Mouse (Mus musculus): ENCODE results near the gene Tnfaip6. TPM values are rescaled to one million over a fixed set of nuclear protein-coding genes. Genes with fewer than 3 reads are reported as not detected.

The Tnfaip6 gene
- polyA plus RNA-seq, 1 experiment from 2014 or later: 4.8 TPM

- H3K9ac ChIP-seq (ENCODE audit: low read length): no peak overlapping the region
- H3K27ac ChIP-seq (ENCODE audit: low read length): no peak overlapping the region
- H3K4me1 ChIP-seq (ENCODE audit: control insufficient read depth, insufficient read depth, low read length): no peaks in the 10 kb centered on the region
- no peak for ATAC-seq (ENCODE audit: insufficient read depth, low FRiP score)
- no peak overlapping the region for H3K4me3 ChIP-seq (replicated peaks; ENCODE audit: low read length)
- H3K4me2 ChIP-seq (ENCODE audit: low read depth, low read length): no peak overlapping the region
- no peaks in the 10 kb centered on the region for H3K27me3 ChIP-seq (ENCODE audit: control insufficient read depth, insufficient read depth, low read length)
- no peaks in the 10 kb centered on the region for H3K9me3 ChIP-seq (replicated peaks; ENCODE audit: control insufficient read depth, low read length)
- no peaks in the 10 kb centered on the region for H3K36me3 ChIP-seq (ENCODE audit: control insufficient read depth, insufficient read depth, low read length)
- WGBS: 72% methylated on average over 5 of the region's 5 CpGs
Observed at GRCm38 (mm10) chr2:52042714-52043113, 4.9 kb downstream of the Tnfaip6 start.

- Histone ChIP-seq H3K9me3 (replicated peaks; ENCODE audit: control insufficient read depth, low read length) (no peaks in the 10 kb centered on the region), H3K27me3 (ENCODE audit: control insufficient read depth, insufficient read depth, low read length) (no peaks in the 10 kb centered on the region), H3K9ac (ENCODE audit: low read length) (no peak overlapping the region), H3K36me3 (ENCODE audit: control insufficient read depth, insufficient read depth, low read length) (no peaks in the 10 kb centered on the region), H3K4me3 (replicated peaks; ENCODE audit: low read length) (no peak overlapping the region), H3K4me1 (ENCODE audit: control insufficient read depth, insufficient read depth, low read length) (no peaks in the 10 kb centered on the region), H3K27ac (ENCODE audit: low read length) (no peak overlapping the region), H3K4me2 (ENCODE audit: low read depth, low read length) (no peak overlapping the region)
- WGBS: 89% methylated on average over 11 of the region's 11 CpGs
- ATAC-seq (ENCODE audit: insufficient read depth, low FRiP score): no peak
Observed at GRCm38 (mm10) chr2:52043485-52043884, 5.7 kb downstream of the Tnfaip6 start.

- no peak overlapping the region for H3K4me3 ChIP-seq (replicated peaks; ENCODE audit: low read length)
- H3K27ac ChIP-seq (ENCODE audit: low read length): no peak overlapping the region
- no peaks in the 10 kb centered on the region for H3K9me3 ChIP-seq (replicated peaks; ENCODE audit: control insufficient read depth, low read length)
- no peak overlapping the region for H3K4me2 ChIP-seq (ENCODE audit: low read depth, low read length)
- WGBS: 74% methylated on average over 5 of the region's 5 CpGs
- H3K27me3 ChIP-seq (ENCODE audit: control insufficient read depth, insufficient read depth, low read length): no peaks in the 10 kb centered on the region
- no peaks in the 10 kb centered on the region for H3K36me3 ChIP-seq (ENCODE audit: control insufficient read depth, insufficient read depth, low read length)
- ATAC-seq (ENCODE audit: insufficient read depth, low FRiP score): no peak
- no peaks in the 10 kb centered on the region for H3K4me1 ChIP-seq (ENCODE audit: control insufficient read depth, insufficient read depth, low read length)
- H3K9ac ChIP-seq (ENCODE audit: low read length): no peak overlapping the region
Observed at GRCm38 (mm10) chr2:52046032-52046431, 8.2 kb downstream of the Tnfaip6 start.

GRCm38 (mm10) chr2:52050823-52051222 is 13.0 kb downstream of the Tnfaip6 start:
- H3K4me3 ChIP-seq (replicated peaks; ENCODE audit: low read length): no peak overlapping the region
- H3K9me3 ChIP-seq (replicated peaks; ENCODE audit: control insufficient read depth, low read length): no peaks in the 10 kb centered on the region
- H3K27ac ChIP-seq (ENCODE audit: low read length): no peak overlapping the region
- H3K9ac ChIP-seq (ENCODE audit: low read length): no peak overlapping the region
- H3K27me3 ChIP-seq (ENCODE audit: control insufficient read depth, insufficient read depth, low read length): no peaks in the 10 kb centered on the region
- ATAC-seq (ENCODE audit: insufficient read depth, low FRiP score): no peak
- WGBS: 85% methylated on average over 11 of the region's 11 CpGs
- H3K4me1 ChIP-seq (ENCODE audit: control insufficient read depth, insufficient read depth, low read length): no peaks in the 10 kb centered on the region
- no peaks in the 10 kb centered on the region for H3K36me3 ChIP-seq (ENCODE audit: control insufficient read depth, insufficient read depth, low read length)
- H3K4me2 ChIP-seq (ENCODE audit: low read depth, low read length): no peak overlapping the region

GRCm38 (mm10) chr2:52052335-52052734 is 14.5 kb downstream of the Tnfaip6 start:
- no peaks in the 10 kb centered on the region for H3K4me1 ChIP-seq (ENCODE audit: control insufficient read depth, insufficient read depth, low read length)
- H3K9ac ChIP-seq (ENCODE audit: low read length): no peak overlapping the region
- no peaks in the 10 kb centered on the region for H3K36me3 ChIP-seq (ENCODE audit: control insufficient read depth, insufficient read depth, low read length)
- H3K9me3 ChIP-seq (replicated peaks; ENCODE audit: control insufficient read depth, low read length): no peaks in the 10 kb centered on the region
- H3K27ac ChIP-seq (ENCODE audit: low read length): no peak overlapping the region
- 85% methylated on average over 4 of the region's 4 CpGs for WGBS
- no peaks in the 10 kb centered on the region for H3K27me3 ChIP-seq (ENCODE audit: control insufficient read depth, insufficient read depth, low read length)
- H3K4me3 ChIP-seq (replicated peaks; ENCODE audit: low read length): no peak overlapping the region
- no peak overlapping the region for H3K4me2 ChIP-seq (ENCODE audit: low read depth, low read length)
- no peak for ATAC-seq (ENCODE audit: insufficient read depth, low FRiP score)

GRCm38 (mm10) chr2:52053502-52053901 is 15.7 kb downstream of the Tnfaip6 start:
- H3K36me3 ChIP-seq (ENCODE audit: control insufficient read depth, insufficient read depth, low read length): no peaks in the 10 kb centered on the region
- no peak overlapping the region for H3K9ac ChIP-seq (ENCODE audit: low read length)
- no peak overlapping the region for H3K4me3 ChIP-seq (replicated peaks; ENCODE audit: low read length)
- 39% methylated on average over 5 of the region's 5 CpGs for WGBS
- H3K9me3 ChIP-seq (replicated peaks; ENCODE audit: control insufficient read depth, low read length): no peaks in the 10 kb centered on the region
- H3K4me2 ChIP-seq (ENCODE audit: low read depth, low read length): no peak overlapping the region
- no peak for ATAC-seq (ENCODE audit: insufficient read depth, low FRiP score)
- no peaks in the 10 kb centered on the region for H3K4me1 ChIP-seq (ENCODE audit: control insufficient read depth, insufficient read depth, low read length)
- no peak overlapping the region for H3K27ac ChIP-seq (ENCODE audit: low read length)
- H3K27me3 ChIP-seq (ENCODE audit: control insufficient read depth, insufficient read depth, low read length): no peaks in the 10 kb centered on the region

GRCm38 (mm10) chr2:52055616-52056015 is 17.8 kb downstream of the Tnfaip6 start:
- no peak overlapping the region for H3K4me3 ChIP-seq (replicated peaks; ENCODE audit: low read length)
- no peaks in the 10 kb centered on the region for H3K9me3 ChIP-seq (replicated peaks; ENCODE audit: control insufficient read depth, low read length)
- no peaks in the 10 kb centered on the region for H3K27me3 ChIP-seq (ENCODE audit: control insufficient read depth, insufficient read depth, low read length)
- no peak overlapping the region for H3K4me2 ChIP-seq (ENCODE audit: low read depth, low read length)
- no peak for ATAC-seq (ENCODE audit: insufficient read depth, low FRiP score)
- no peaks in the 10 kb centered on the region for H3K36me3 ChIP-seq (ENCODE audit: control insufficient read depth, insufficient read depth, low read length)
- no peak overlapping the region for H3K9ac ChIP-seq (ENCODE audit: low read length)
- no peak overlapping the region for H3K27ac ChIP-seq (ENCODE audit: low read length)
- 44% methylated on average over 4 of the region's 4 CpGs for WGBS
- H3K4me1 ChIP-seq (ENCODE audit: control insufficient read depth, insufficient read depth, low read length): no peaks in the 10 kb centered on the region

GRCm38 (mm10) chr2:52057099-52057498 is 19.3 kb downstream of the Tnfaip6 start:
- 60% methylated on average over 1 of the region's 1 CpGs for WGBS
- Histone ChIP-seq H3K4me1 (ENCODE audit: control insufficient read depth, insufficient read depth, low read length) (no peaks in the 10 kb centered on the region), H3K27ac (ENCODE audit: low read length) (no peak overlapping the region), H3K9ac (ENCODE audit: low read length) (no peak overlapping the region), H3K9me3 (replicated peaks; ENCODE audit: control insufficient read depth, low read length) (no peaks in the 10 kb centered on the region), H3K4me2 (ENCODE audit: low read depth, low read length) (no peak overlapping the region), H3K36me3 (ENCODE audit: control insufficient read depth, insufficient read depth, low read length) (no peaks in the 10 kb centered on the region), H3K4me3 (replicated peaks; ENCODE audit: low read length) (no peak overlapping the region), H3K27me3 (ENCODE audit: control insufficient read depth, insufficient read depth, low read length) (no peaks in the 10 kb centered on the region)
- no peak for ATAC-seq (ENCODE audit: insufficient read depth, low FRiP score)

GRCm38 (mm10) chr2:52057681-52058080 is 19.9 kb downstream of the Tnfaip6 start:
- no peaks in the 10 kb centered on the region for H3K9me3 ChIP-seq (replicated peaks; ENCODE audit: control insufficient read depth, low read length)
- H3K36me3 ChIP-seq (ENCODE audit: control insufficient read depth, insufficient read depth, low read length): no peaks in the 10 kb centered on the region
- no peak overlapping the region for H3K4me3 ChIP-seq (replicated peaks; ENCODE audit: low read length)
- no peak for ATAC-seq (ENCODE audit: insufficient read depth, low FRiP score)
- H3K27ac ChIP-seq (ENCODE audit: low read length): no peak overlapping the region
- H3K4me1 ChIP-seq (ENCODE audit: control insufficient read depth, insufficient read depth, low read length): no peaks in the 10 kb centered on the region
- no peaks in the 10 kb centered on the region for H3K27me3 ChIP-seq (ENCODE audit: control insufficient read depth, insufficient read depth, low read length)
- no peak overlapping the region for H3K9ac ChIP-seq (ENCODE audit: low read length)
- H3K4me2 ChIP-seq (ENCODE audit: low read depth, low read length): no peak overlapping the region

- Histone ChIP-seq H3K36me3 (ENCODE audit: control insufficient read depth, insufficient read depth, low read length) (no peaks in the 10 kb centered on the region), H3K27me3 (ENCODE audit: control insufficient read depth, insufficient read depth, low read length) (no peaks in the 10 kb centered on the region), H3K4me3 (replicated peaks; ENCODE audit: low read length) (no peak overlapping the region), H3K4me1 (ENCODE audit: control insufficient read depth, insufficient read depth, low read length) (peaks cover 4% of the 10 kb centered on the region), H3K9ac (ENCODE audit: low read length) (no peak overlapping the region), H3K4me2 (ENCODE audit: low read depth, low read length) (no peak overlapping the region), H3K27ac (ENCODE audit: low read length) (no peak overlapping the region), H3K9me3 (replicated peaks; ENCODE audit: control insufficient read depth, low read length) (no peaks in the 10 kb centered on the region)
- no peak for ATAC-seq (ENCODE audit: insufficient read depth, low FRiP score)
- 62% methylated on average over 1 of the region's 1 CpGs for whole genome bisulfite sequencing
Observed at GRCm38 (mm10) chr2:52068641-52069040, 30.8 kb downstream of the Tnfaip6 start.
